Mouse (Mus musculus) myocyte (in vitro differentiated cells): ENCODE measurements around the gene Zfp105. TPM values are rescaled to one million over a fixed set of nuclear protein-coding genes. Genes with fewer than 3 reads are reported as not detected.

Experiments used
- H3K27me3 ChIP-seq: one replicate; pipeline ENCODE4 v1.6.1; 2011; ENCODE audit not compliant: control insufficient read depth, insufficient read depth, insufficient read length
- H3K36me3 ChIP-seq: one replicate; pipeline ENCODE4 v1.6.1; 2011; ENCODE audit not compliant: control insufficient read depth, insufficient read depth
- H3K4me2 ChIP-seq: one replicate; pipeline ENCODE4 v1.6.1; 2011; ENCODE audit warnings: low read depth, control low read depth
- H3K4me3 ChIP-seq: one replicate; pipeline ENCODE4 v1.5.1; 2011; ENCODE audit warnings: mild to moderate bottlenecking, control low read depth, moderate library complexity
- H3K79me2 ChIP-seq: one replicate; pipeline ENCODE4 v1.6.1; 2011; ENCODE audit not compliant: control insufficient read depth, insufficient read depth
- H3ac ChIP-seq: one replicate; pipeline ENCODE4 v1.6.1; 2011; ENCODE audit not compliant: control insufficient read depth, insufficient read length
- CEBPB ChIP-seq: IDR thresholded peaks from 2 replicates; pipeline ENCODE4 v1.6.1; 2011; ENCODE audit warnings: mild to moderate bottlenecking, moderate library complexity; ENCODE audit not compliant: poor library complexity, insufficient read depth, severe bottlenecking
- E2F4 ChIP-seq: IDR thresholded peaks from one replicate; pipeline ENCODE4 v1.6.1; 2011; ENCODE audit warnings: mild to moderate bottlenecking, control low read depth, moderate library complexity; ENCODE audit not compliant: insufficient read depth
- MAX ChIP-seq: IDR thresholded peaks from one replicate; pipeline ENCODE4 v1.6.1; 2011; ENCODE audit warnings: low read depth, mild to moderate bottlenecking, control low read depth
- MYOD1 ChIP-seq, 3 experiments: IDR thresholded peaks; one replicate each; pipeline ENCODE4 v1.6.1; 2011; ENCODE audit warnings: control low read depth in 2 of 3, low read depth in 2 of 3, mild to moderate bottlenecking in 2 of 3, moderate library complexity in 1 of 3; ENCODE audit not compliant: insufficient read length in 2 of 3, control insufficient read depth in 1 of 3
- MYOG ChIP-seq, 3 experiments: IDR thresholded peaks; one replicate each; pipeline ENCODE4 v1.6.1; 2011; ENCODE audit warnings: control low read depth in 2 of 3, low read depth in 2 of 3, mild to moderate bottlenecking in 2 of 3; ENCODE audit not compliant: insufficient read length in 2 of 3, control insufficient read depth in 1 of 3, insufficient read depth in 1 of 3
- POLR2A ChIP-seq: IDR thresholded peaks from one replicate; pipeline ENCODE4 v1.6.1; 2011; ENCODE audit warnings: low read depth, mild to moderate bottlenecking, control low read depth, moderate library complexity; ENCODE audit not compliant: insufficient read length
- POLR2AphosphoS2 ChIP-seq: IDR thresholded peaks from one replicate; pipeline ENCODE4 v1.6.1; 2011; ENCODE audit warnings: low read depth, control low read depth; ENCODE audit not compliant: insufficient read length
- REST ChIP-seq: IDR thresholded peaks from one replicate; pipeline ENCODE4 v1.6.1; 2011; ENCODE audit warnings: mild to moderate bottlenecking, control low read depth, moderate library complexity; ENCODE audit not compliant: insufficient read depth, insufficient read length
- SRF ChIP-seq: IDR thresholded peaks from one replicate; pipeline ENCODE4 v1.6.1; 2011; ENCODE audit warnings: low read depth; ENCODE audit not compliant: control insufficient read depth, insufficient read length
- TCF12 ChIP-seq: IDR thresholded peaks from one replicate; pipeline ENCODE4 v1.6.1; 2011; ENCODE audit warnings: mild to moderate bottlenecking, control low read depth; ENCODE audit not compliant: poor library complexity, insufficient read depth, severe bottlenecking
- TCF3 ChIP-seq: IDR thresholded peaks from one replicate; pipeline ENCODE4 v1.6.1; 2011; ENCODE audit warnings: low read depth, control low read depth; ENCODE audit not compliant: insufficient read length
- USF1 ChIP-seq: IDR thresholded peaks from one replicate; pipeline ENCODE4 v1.6.1; 2011; ENCODE audit warnings: low read depth, mild to moderate bottlenecking, control low read depth, moderate library complexity
- polyA plus RNA-seq: library from polyadenylated mRNA; unstranded; fragments of >200 nt; fragmentation: generic; extraction: Trizol; gene quantifications from one replicate; pipeline ENCODE4 v1.2.1, GENCODE M21; 2012; ENCODE audit warnings: missing spikeins

The Zfp105 gene
- polyA plus RNA-seq, 1 experiment = not detected

DNA sequence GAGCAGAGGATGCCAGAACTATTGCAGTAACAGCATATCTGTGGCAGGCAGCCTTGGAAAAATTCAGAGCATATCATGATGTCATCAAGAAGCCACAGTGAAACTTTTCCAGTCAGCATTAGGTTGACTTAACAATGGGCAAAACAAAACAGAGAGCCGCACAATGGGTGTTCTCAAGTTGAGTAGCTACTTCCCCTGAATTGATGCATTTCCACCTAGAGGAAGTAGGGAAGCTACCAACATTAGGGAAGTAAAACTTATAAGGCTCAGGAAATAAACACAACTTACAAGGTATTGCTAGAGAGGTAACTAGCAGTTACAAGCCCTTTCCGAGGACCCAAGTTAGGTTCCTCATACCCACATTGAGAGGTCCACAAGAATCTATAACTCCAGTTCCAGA is 21.8 kb upstream of the Zfp105 start:
- no peak overlapping the region for H3K4me2 ChIP-seq
- TF ChIP-seq POLR2A (no peak), TCF3 (no peak), POLR2AphosphoS2 (no peak), CEBPB (no peak), REST (no peak), SRF (no peak), MYOD1 (IDR thresholded peaks at IDR 0.05; ENCODE audit: control insufficient read depth in 1 of 3, insufficient read length in 2 of 3, low read depth in 2 of 3) (no peak), USF1 (no peak), TCF12 (no peak), E2F4 (no peak), MAX (no peak), MYOG (IDR thresholded peaks at IDR 0.05; ENCODE audit: control insufficient read depth in 1 of 3, insufficient read depth in 1 of 3, insufficient read length in 2 of 3, low read depth in 2 of 3) (no peak)
- peaks cover 6% of the 10 kb centered on the region for H3K27me3 ChIP-seq
- no peaks in the 10 kb centered on the region for H3K36me3 ChIP-seq
- H3K4me3 ChIP-seq = no peak overlapping the region
- no peaks in the 10 kb centered on the region for H3K79me2 ChIP-seq
- H3ac ChIP-seq = no peak overlapping the region

- no peaks in the 10 kb centered on the region for H3K36me3 ChIP-seq
- H3K27me3 ChIP-seq = peaks cover 11% of the 10 kb centered on the region
- H3K4me2 ChIP-seq = no peak overlapping the region
- no peak overlapping the region for H3K4me3 ChIP-seq
- no peak overlapping the region for H3ac ChIP-seq
- no peaks in the 10 kb centered on the region for H3K79me2 ChIP-seq
- TF ChIP-seq REST (no peak), USF1 (no peak), SRF (no peak), MYOD1 (IDR thresholded peaks at IDR 0.05; ENCODE audit: control insufficient read depth in 1 of 3, insufficient read length in 2 of 3, low read depth in 2 of 3) (no peak), MAX (no peak), TCF3 (no peak), E2F4 (no peak), CEBPB (no peak), TCF12 (no peak), POLR2A (no peak), POLR2AphosphoS2 (no peak), MYOG (IDR thresholded peaks at IDR 0.05; ENCODE audit: control insufficient read depth in 1 of 3, insufficient read depth in 1 of 3, insufficient read length in 2 of 3, low read depth in 2 of 3) (no peak)
Measured at GRCm38 (mm10) chr9:122902717-122903535, 19.9 kb upstream of the Zfp105 start.

DNA sequence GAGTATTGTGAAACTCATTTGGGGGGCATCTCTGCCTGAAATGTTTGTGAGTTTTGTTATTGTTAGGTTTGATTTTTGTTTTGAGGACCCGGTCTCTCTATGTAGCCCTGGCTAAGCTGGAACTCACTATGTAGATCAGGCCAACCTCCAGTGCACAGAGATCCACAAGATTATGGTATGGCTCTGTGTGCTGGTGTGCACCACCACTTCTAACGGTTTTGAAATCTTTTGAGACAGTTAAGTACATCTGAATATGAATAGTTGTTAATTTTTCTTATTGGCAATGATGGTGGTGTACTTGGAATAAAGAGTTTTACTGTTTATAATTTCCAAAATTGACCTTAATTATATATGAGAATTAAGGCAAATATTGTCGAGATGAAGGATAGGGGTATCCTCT is 436 bp upstream of the Zfp105 start:
- H3K4me3 ChIP-seq = no peak overlapping the region
- no peak overlapping the region for H3ac ChIP-seq
- TF ChIP-seq CEBPB (no peak), TCF3 (no peak), REST (no peak), MYOG (IDR thresholded peaks at IDR 0.05; ENCODE audit: control insufficient read depth in 1 of 3, insufficient read depth in 1 of 3, insufficient read length in 2 of 3, low read depth in 2 of 3) (no peak), E2F4 (no peak), USF1 (no peak)
- H3K79me2 ChIP-seq = no peaks in the 10 kb centered on the region
- no peaks in the 10 kb centered on the region for H3K36me3 ChIP-seq
- H3K4me2 ChIP-seq = no peak overlapping the region
- H3K27me3 ChIP-seq = peaks cover 14% of the 10 kb centered on the region

GRCm38 (mm10) chr9:122928915-122929314 is 6.0 kb downstream of the Zfp105 start:
- Histone ChIP-seq H3K27me3 (peaks cover 10% of the 10 kb centered on the region), H3K4me3 (no peak overlapping the region), H3K4me2 (no peak overlapping the region), H3K36me3 (no peaks in the 10 kb centered on the region), H3ac (no peak overlapping the region), H3K79me2 (no peaks in the 10 kb centered on the region)
- TF ChIP-seq SRF (no peak), E2F4 (no peak), TCF3 (no peak), REST (no peak), CEBPB (no peak), POLR2AphosphoS2 (no peak), MYOD1 (IDR thresholded peaks at IDR 0.05; ENCODE audit: control insufficient read depth in 1 of 3, insufficient read length in 2 of 3, low read depth in 2 of 3) (no peak), TCF12 (no peak), MYOG (IDR thresholded peaks at IDR 0.05; ENCODE audit: control insufficient read depth in 1 of 3, insufficient read depth in 1 of 3, insufficient read length in 2 of 3, low read depth in 2 of 3) (no peak)
